Mouse (Mus musculus) heart, adult 2 months (tissue): ENCODE measurements around the gene Ylpm1.

Experiments used
- CTCF ChIP-seq: fragments of 200-600 bp; IDR thresholded peaks from 2 replicates; pipeline ENCODE4 v1.8.1; 2022; ENCODE audit warnings: antibody characterized with exemption, mild to moderate bottlenecking, moderate library complexity
- EP300 ChIP-seq: fragments of 200-500 bp; IDR thresholded peaks from 2 replicates; pipeline ENCODE4 v1.6.1; 2011; ENCODE audit warnings: low read depth, low read length, control low read depth; ENCODE audit not compliant: insufficient read depth
- POLR2A ChIP-seq: fragments of 200-500 bp; IDR thresholded peaks from 2 replicates; pipeline ENCODE4 v1.6.1; 2011; ENCODE audit warnings: mild to moderate bottlenecking, low read depth, low read length, control low read depth; ENCODE audit not compliant: insufficient read depth

DNA sequence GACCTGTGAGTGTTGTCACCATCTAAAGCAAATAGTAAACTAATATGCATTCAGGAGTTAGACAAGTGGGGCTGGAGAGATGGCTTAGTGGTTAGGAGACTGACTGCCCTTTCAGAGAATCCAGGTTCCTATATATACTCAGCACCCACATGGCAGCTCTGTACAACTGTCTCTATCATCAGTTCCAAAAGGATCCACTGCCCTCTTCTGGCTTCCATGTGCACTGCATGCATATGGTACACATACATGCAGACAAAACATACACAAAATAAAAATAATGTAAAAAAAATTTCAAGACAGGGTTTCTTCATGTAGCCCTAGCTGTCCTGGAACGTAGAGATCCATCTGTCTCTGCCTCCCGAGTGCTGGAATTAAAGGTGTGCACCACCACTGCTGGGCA lies 36.6 kb downstream of the Ylpm1 start:
- TF ChIP-seq POLR2A = no peak
- TF ChIP-seq EP300 = no peak
- peak; percentile 69 for TF ChIP-seq CTCF
